Mouse (Mus musculus) neural tube, embryonic 12.5 days (tissue): ENCODE data around the gene Taf1. TPM values are rescaled to one million over a fixed set of nuclear protein-coding genes. Genes with fewer than 3 reads are reported as not detected.
A peak's percentile ranks its signal among the peaks of the same experiment; 100 is the strongest.
"Not testable (repeated sequence)": the region's sequence is repeated elsewhere in the genome, so short reads cannot be mapped to it uniquely, and the experiment has no call there.

Source experiments
- ATAC-seq: fragments of 200-750 bp; cut with Nextera tagmentation; 2 replicates; pipeline ENCODE4 v1.8.0; 2017; ENCODE audit warnings: low read depth, mild to moderate bottlenecking, moderate TSS enrichment, moderate library complexity; ENCODE audit not compliant: low FRiP score
- H3K27ac ChIP-seq: fragments of 300-500 bp; sonication (generic); 2 replicates; pipeline ENCODE4 v1.5.1; 2016
- H3K27me3 ChIP-seq: fragments of 300-500 bp; sonication (generic); replicated peaks from 2 replicates; pipeline ENCODE4 v1.6.1; 2016; ENCODE audit warnings: mild to moderate bottlenecking
- H3K36me3 ChIP-seq: fragments of 300-500 bp; sonication (generic); 2 replicates; pipeline ENCODE4 v1.6.1; 2016; ENCODE audit warnings: mild to moderate bottlenecking
- H3K4me1 ChIP-seq: fragments of 300-500 bp; sonication (generic); 2 replicates; pipeline ENCODE4 v1.6.1; 2016
- H3K4me2 ChIP-seq: fragments of 300-500 bp; sonication (generic); replicated peaks from 2 replicates; pipeline ENCODE4 v1.6.1; 2016; ENCODE audit warnings: mild to moderate bottlenecking
- H3K4me3 ChIP-seq: fragments of 300-500 bp; sonication (generic); 2 replicates; pipeline ENCODE4 v1.5.1; 2016
- H3K9ac ChIP-seq: fragments of 300-500 bp; sonication (generic); 2 replicates; pipeline ENCODE4 v1.6.1; 2016; ENCODE audit warnings: mild to moderate bottlenecking
- H3K9me3 ChIP-seq: fragments of 300-500 bp; sonication (generic); 2 replicates; pipeline ENCODE4 v1.6.1; 2016; ENCODE audit warnings: mild to moderate bottlenecking
- WGBS: fragments of 180-500 bp; shearing (Covaris S2); methylation state at CpG from one replicate; pipeline ENCODE4 v1.1.7; 2016; 5-methylcytosine and 5-hydroxymethylcytosine counted together
- polyA plus RNA-seq: library from polyadenylated mRNA; unstranded; fragments of >200 nt; fragmentation: Nextera tagmentation; extraction: Ambion mirVana; gene quantifications from 2 replicates; pipeline ENCODE4 v1.2.1, GENCODE M21; 2016

Gene Taf1
- polyA plus RNA-seq, result 17.9 and 20.6 TPM in 2 replicates

- H3K4me3 ChIP-seq, result peak within 1 kb of the TSS; percentile 53
- peak within 1 kb of the TSS; percentile 48 for H3K9ac ChIP-seq
- no peaks in the 10 kb centered on the region for H3K9me3 ChIP-seq
- H3K4me1 ChIP-seq, result 0 out of 2 replicates have a peak, but pooled peaks cover 6% of the 10 kb centered on the region
- no peak within 1 kb of the TSS for H3K27ac ChIP-seq
- ATAC-seq, result peak; percentile 98
- no peaks in the 10 kb centered on the region for H3K27me3 ChIP-seq
- peak within 1 kb of the TSS; percentile 62 for H3K4me2 ChIP-seq
- peaks cover 3% of the 10 kb centered on the region; the same call in 1 of the 2 replicates for H3K36me3 ChIP-seq
- WGBS, result 18% methylated on average over 47 of the region's 47 CpGs
Observed at GRCm38 (mm10) chrX:101532347-101533221, at the start of gene Taf1. Gene Taf1 (plus strand): TSS chrX:101532734.

GRCm38 (mm10) chrX:101486487-101487152 is 45.9 kb upstream of the Taf1 start:
- not testable (repeated sequence) for H3K4me3 ChIP-seq, H3K27me3 ChIP-seq, ATAC-seq, H3K9me3 ChIP-seq, H3K27ac ChIP-seq, H3K4me1 ChIP-seq, H3K36me3 ChIP-seq, H3K4me2 ChIP-seq, H3K9ac ChIP-seq
- WGBS, result 37% methylated on average over 11 of the region's 12 CpGs

DNA sequence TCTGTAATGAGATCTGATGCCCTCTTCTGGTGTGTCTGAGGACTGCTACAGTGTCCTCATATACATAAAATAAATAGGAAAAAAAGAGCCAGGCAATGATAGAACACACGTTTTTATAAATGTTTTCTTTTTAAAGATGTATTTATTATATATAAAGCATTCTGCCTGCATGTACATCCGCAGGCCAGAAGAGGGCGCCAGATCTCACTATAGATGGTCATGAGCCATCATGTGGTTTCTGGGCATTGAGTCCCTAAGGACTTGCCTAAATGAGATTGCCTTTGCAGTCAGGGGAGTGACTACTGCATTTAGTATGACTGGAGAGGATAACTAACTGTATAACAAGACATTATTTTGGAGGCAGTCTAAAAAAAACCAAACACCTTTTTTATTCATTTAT is 27.9 kb upstream of the Taf1 start:
- no peak for ATAC-seq
- H3K4me3 ChIP-seq, result no peak overlapping the region
- no peaks in the 10 kb centered on the region for H3K4me1 ChIP-seq
- WGBS, result 16% methylated on average over 3 of the region's 3 CpGs
- no peaks in the 10 kb centered on the region for H3K9me3 ChIP-seq
- no peak overlapping the region for H3K27ac ChIP-seq
- no peaks in the 10 kb centered on the region for H3K36me3 ChIP-seq
- no peak overlapping the region for H3K4me2 ChIP-seq
- H3K9ac ChIP-seq, result no peak overlapping the region
- H3K27me3 ChIP-seq, result no peaks in the 10 kb centered on the region

DNA sequence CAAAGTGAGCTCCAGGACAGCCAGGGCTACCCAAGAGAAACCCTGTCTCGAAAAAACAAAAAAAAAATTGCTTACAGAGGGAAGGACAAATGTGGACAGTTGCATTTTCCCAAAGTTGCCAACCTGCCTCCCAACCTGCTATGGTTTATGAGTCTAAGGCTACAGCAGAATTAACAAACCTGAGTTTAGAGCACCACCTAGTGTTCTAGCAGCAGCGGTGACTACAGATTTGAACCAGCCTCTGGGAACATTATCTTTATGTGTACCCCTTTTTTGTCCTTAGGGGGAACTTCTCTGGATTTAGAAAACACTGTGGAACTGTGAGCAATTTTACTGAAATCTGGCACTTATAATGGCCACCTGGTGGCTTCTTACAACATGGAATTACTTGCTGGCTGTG is 16.8 kb upstream of the Taf1 start:
- WGBS, result 2% methylated on average over 2 of the region's 2 CpGs
- Histone ChIP-seq H3K4me3 (no peak overlapping the region), H3K36me3 (no peaks in the 10 kb centered on the region), H3K9ac (no peak overlapping the region), H3K27ac (no peak overlapping the region), H3K9me3 (no peaks in the 10 kb centered on the region), H3K27me3 (no peaks in the 10 kb centered on the region), H3K4me1 (no peaks in the 10 kb centered on the region), H3K4me2 (no peak overlapping the region)
- ATAC-seq, result no peak

DNA sequence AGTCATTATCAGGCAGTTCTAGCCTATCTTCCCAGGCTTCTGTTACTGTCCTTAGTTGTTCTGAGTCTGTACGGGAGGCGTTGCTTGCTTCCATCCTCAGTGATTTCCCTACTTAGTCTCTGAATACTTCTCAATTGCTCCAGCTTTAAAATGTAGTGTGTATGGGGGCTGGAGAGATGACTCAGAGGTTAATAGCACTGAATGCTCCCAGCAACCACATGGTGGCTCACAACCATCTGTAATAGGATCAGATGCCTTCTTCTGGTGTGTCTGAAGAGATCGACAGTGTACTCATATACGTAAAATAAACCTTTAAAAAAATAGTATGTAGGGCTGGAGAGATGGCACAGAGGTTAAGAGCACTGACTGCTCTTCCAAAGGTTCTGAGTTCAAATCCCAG is 14.5 kb upstream of the Taf1 start:
- ATAC-seq, result no peak
- no peaks in the 10 kb centered on the region for H3K4me1 ChIP-seq
- H3K4me2 ChIP-seq, result no peak overlapping the region
- H3K27me3 ChIP-seq, result no peaks in the 10 kb centered on the region
- no peaks in the 10 kb centered on the region for H3K36me3 ChIP-seq
- H3K4me3 ChIP-seq, result no peak overlapping the region
- H3K9ac ChIP-seq, result no peak overlapping the region
- no peak overlapping the region for H3K27ac ChIP-seq
- no peaks in the 10 kb centered on the region for H3K9me3 ChIP-seq
- WGBS, result 88% methylated on average over 4 of the region's 4 CpGs

DNA sequence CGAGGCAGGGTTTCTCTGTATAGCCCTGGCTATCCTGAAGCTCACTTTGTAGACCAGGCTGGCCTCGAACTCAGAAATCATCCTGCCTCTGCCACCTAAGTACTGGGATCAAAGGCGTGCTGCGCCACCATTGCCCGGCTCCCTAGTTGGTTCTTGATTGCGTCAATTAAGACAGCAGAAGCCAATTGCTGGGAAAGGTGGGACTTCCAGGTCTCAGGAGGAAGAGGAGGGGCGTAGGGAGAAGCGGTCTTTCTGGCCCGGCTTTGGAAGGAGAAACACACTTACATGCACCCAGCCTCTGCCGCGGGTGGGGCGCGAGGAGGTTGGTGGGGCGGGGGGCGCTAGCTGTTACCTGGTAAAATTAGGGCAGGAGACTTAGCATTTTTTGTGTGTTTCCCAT is 10.5 kb upstream of the Taf1 start:
- H3K9me3 ChIP-seq, result no peaks in the 10 kb centered on the region
- H3K27me3 ChIP-seq, result no peaks in the 10 kb centered on the region
- ATAC-seq, result no peak
- no peak overlapping the region for H3K27ac ChIP-seq
- H3K36me3 ChIP-seq, result no peaks in the 10 kb centered on the region
- WGBS, result 80% methylated on average over 15 of the region's 15 CpGs
- no peak overlapping the region for H3K9ac ChIP-seq
- no peaks in the 10 kb centered on the region for H3K4me1 ChIP-seq
- no peak overlapping the region for H3K4me2 ChIP-seq
- no peak overlapping the region for H3K4me3 ChIP-seq

DNA sequence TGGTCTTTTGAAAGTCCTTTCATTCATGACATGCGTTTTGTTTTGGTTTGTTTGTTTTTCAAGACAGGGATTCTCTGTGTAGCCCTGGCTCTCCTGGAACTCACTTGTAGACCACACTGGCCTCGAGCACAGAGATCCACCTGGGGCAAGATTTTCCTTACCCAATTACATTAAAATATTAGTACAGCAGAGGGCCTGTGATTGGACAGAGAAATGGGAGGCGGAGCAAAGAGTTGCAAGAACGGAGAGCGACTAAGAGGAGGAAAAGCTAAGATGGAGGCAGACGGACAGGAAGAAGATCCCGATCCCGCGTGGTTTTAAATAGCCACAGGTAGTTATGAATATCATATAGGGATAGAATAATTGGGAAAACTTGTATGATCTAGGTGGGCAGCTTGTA is 5.2 kb upstream of the Taf1 start:
- Histone ChIP-seq H3K27me3 (no peaks in the 10 kb centered on the region), H3K4me1 (no peaks in the 10 kb centered on the region), H3K27ac (no peak overlapping the region), H3K4me3 (no peak overlapping the region), H3K9me3 (no peaks in the 10 kb centered on the region), H3K4me2 (no peak overlapping the region), H3K9ac (no peak overlapping the region), H3K36me3 (no peaks in the 10 kb centered on the region)
- 62% methylated on average over 9 of the region's 9 CpGs for WGBS
- ATAC-seq, result no peak

GRCm38 (mm10) chrX:101585455-101585854 is 52.9 kb downstream of the Taf1 start:
- no peak for ATAC-seq
- no peak overlapping the region for H3K4me3 ChIP-seq
- H3K27me3 ChIP-seq, result no peaks in the 10 kb centered on the region
- H3K9me3 ChIP-seq, result no peaks in the 10 kb centered on the region
- no peak overlapping the region for H3K27ac ChIP-seq
- 82% methylated on average over 1 of the region's 1 CpGs for WGBS
- H3K36me3 ChIP-seq, result peaks cover 7% of the 10 kb centered on the region; the same call in 1 of the 2 replicates
- no peak overlapping the region for H3K9ac ChIP-seq
- no peak overlapping the region for H3K4me2 ChIP-seq
- no peaks in the 10 kb centered on the region for H3K4me1 ChIP-seq

DNA sequence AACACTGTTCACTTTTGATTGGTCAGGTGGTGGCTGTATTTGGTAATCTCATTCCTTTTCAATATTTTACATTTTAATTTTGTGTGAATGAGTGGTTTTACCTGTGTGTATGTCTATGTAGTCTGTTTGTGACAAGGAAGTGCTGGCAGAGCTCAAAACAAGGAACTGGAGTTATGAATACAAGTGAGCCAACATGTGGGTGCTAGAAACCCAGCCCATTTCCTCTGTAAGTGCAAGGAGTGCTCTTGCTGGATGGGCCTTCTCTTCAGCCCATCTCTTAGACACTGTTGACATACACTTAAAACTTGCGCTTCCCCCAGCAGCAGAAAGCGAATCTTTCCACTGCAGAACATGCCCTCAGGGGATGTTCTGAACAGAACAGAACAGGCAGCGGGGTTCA is 83.6 kb downstream of the Taf1 start:
- H3K9ac ChIP-seq, result no peak overlapping the region
- H3K27ac ChIP-seq, result no peak overlapping the region
- H3K27me3 ChIP-seq, result no peaks in the 10 kb centered on the region
- no peak overlapping the region for H3K4me2 ChIP-seq
- H3K4me1 ChIP-seq, result no peaks in the 10 kb centered on the region
- no peak overlapping the region for H3K4me3 ChIP-seq
- WGBS, result 90% methylated on average over 3 of the region's 3 CpGs
- no peak for ATAC-seq
- no peaks in the 10 kb centered on the region for H3K36me3 ChIP-seq
- no peaks in the 10 kb centered on the region for H3K9me3 ChIP-seq

DNA sequence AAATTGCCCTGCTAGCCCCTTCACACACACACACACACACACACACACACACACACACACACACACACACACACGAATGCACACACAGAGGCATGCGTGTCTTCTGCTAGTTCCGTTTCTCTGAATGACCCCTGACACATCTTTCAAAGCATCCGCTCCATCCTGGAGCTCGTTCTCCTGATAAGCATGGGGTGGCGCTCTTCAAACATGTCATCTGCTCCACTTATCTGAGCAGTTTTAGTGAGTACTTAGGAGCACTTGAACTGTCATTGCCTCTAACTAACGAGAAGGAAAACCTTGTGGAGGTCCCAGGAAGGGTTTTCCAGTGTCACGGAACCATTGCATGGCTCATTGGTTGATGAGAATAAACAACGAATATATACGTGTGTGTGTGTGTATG is 85.4 kb downstream of the Taf1 start:
- WGBS, result 69% methylated on average over 10 of the region's 10 CpGs
- no peak overlapping the region for H3K27ac ChIP-seq
- ATAC-seq, result no peak

GRCm38 (mm10) chrX:101620317-101620716 is 87.8 kb downstream of the Taf1 start:
- Histone ChIP-seq H3K4me1 (no peaks in the 10 kb centered on the region), H3K9me3 (no peaks in the 10 kb centered on the region), H3K4me2 (no peak overlapping the region), H3K4me3 (no peak overlapping the region), H3K27me3 (no peaks in the 10 kb centered on the region), H3K36me3 (no peaks in the 10 kb centered on the region), H3K27ac (no peak overlapping the region), H3K9ac (no peak overlapping the region)
- no peak for ATAC-seq
- WGBS, result 48% methylated on average over 6 of the region's 6 CpGs

More for the DNA sequence above, 85.4 kb downstream of the Taf1 start:
- H3K4me3 ChIP-seq, result no peak overlapping the region
- no peak overlapping the region for H3K9ac ChIP-seq
- no peaks in the 10 kb centered on the region for H3K9me3 ChIP-seq
- no peaks in the 10 kb centered on the region for H3K4me1 ChIP-seq
- no peaks in the 10 kb centered on the region for H3K36me3 ChIP-seq
- H3K27me3 ChIP-seq, result no peaks in the 10 kb centered on the region
- no peak overlapping the region for H3K4me2 ChIP-seq

DNA sequence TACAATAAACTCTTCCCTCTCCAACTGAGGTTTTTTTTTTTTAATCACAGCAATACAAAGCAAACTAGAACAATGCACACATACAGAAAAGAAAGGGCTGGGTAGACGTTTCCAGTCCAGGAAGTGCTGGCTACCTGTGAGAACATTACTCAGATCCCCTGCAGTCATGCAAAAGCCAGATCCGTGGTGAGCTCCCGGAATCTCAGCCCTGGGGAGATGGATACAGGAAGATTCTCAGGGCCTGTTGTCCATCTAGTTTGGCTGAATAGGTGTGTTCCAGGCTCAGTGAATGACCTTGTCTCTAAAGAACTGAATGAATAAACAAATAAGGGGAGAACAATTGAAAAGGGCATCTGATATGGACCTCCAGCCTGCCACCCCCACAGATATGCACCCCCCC is 90.0 kb downstream of the Taf1 start:
- WGBS, result 56% methylated on average over 3 of the region's 3 CpGs

More for the DNA sequence above, 90.0 kb downstream of the Taf1 start:
- Histone ChIP-seq H3K4me3 (no peak overlapping the region), H3K4me1 (no peaks in the 10 kb centered on the region), H3K27ac (no peak overlapping the region), H3K27me3 (no peaks in the 10 kb centered on the region), H3K36me3 (no peaks in the 10 kb centered on the region), H3K9me3 (no peaks in the 10 kb centered on the region), H3K9ac (no peak overlapping the region), H3K4me2 (no peak overlapping the region)
- ATAC-seq, result no peak
